Mouse (Mus musculus) spleen, adult 2 months (tissue): Measurements from ENCODE around the gene Cdca4.

Experiments used
- CTCF ChIP-seq: fragments of 200-500 bp; IDR thresholded peaks from 2 replicates; pipeline ENCODE4 v1.5.1; 2011; ENCODE audit warnings: mild to moderate bottlenecking, inconsistent platforms; ENCODE audit not compliant: insufficient read depth, insufficient read length, insufficient replicate concordance; ENCODE audit errors: extremely low read depth
- POLR2A ChIP-seq: fragments of 200-500 bp; IDR thresholded peaks from 2 replicates; pipeline ENCODE4 v1.6.1; 2011; ENCODE audit warnings: low read depth, low read length, inconsistent platforms

DNA sequence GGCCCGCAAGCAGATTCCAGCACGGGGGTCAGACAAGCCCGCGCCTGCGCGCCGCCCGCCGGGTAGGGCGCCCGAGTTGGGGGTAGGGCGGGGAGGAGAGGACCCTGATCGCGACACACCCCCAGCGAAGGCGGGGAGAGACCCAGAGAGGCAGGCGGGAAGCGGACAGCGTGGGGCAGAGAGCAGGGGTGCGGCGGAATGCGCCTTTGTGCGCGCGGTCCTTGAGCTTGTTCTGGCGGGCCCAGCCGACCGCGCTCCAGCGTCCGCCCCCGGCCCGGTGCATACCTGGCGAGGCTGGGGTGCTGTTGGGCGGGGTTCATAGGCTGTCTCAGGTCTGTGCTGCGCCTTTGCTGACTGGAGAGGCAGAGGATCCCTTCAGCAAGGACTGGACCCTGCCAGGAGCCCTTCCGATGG is 48.4 kb upstream of the Cdca4 start:
- TF ChIP-seq CTCF (no peak), POLR2A (no peak)
